In genomic region chr1:118321661-118322201, GRCm38 (mm10) we compare ENCODE assay signal across 8 mouse cellular contexts. TPM values are rescaled to one million over a fixed set of nuclear protein-coding genes. Genes with fewer than 3 reads are reported as not detected.
A peak's percentile ranks its signal among the peaks of the same experiment; 100 is the strongest.
DNase-seq lines count a peak whose midpoint lies in the region; ATAC-seq lines count a peak whose summit lies in the region.

Gene Nifk (plus strand): TSS chr1:118321839.

- under 1% methylated on average over 37 of the region's 37 CpGs for WGBS in hindbrain, embryonic 15.5 days

- H3K27ac ChIP-seq in hindbrain, embryonic 15.5 days (replicated peaks): peak within 1 kb of the TSS; percentile 62; the same call in 1 of the 2 replicates

- H3K4me3 ChIP-seq in hindbrain, embryonic 15.5 days: peak within 1 kb of the TSS; percentile 95

- no peaks in the 10 kb centered on the region for H3K27me3 ChIP-seq in hindbrain, embryonic 15.5 days

- DNase-seq in R1 (ENCODE audit: low read depth, low spot score): peak; percentile 98
- DNase-seq in cerebellum, postnatal 25 days: peak; percentile 92 to 94
- DNase-seq in frontal cortex, postnatal 25 days (ENCODE audit: low spot score in 2 of 2): peak; percentile 85 to 90
- DNase-seq in left cerebral cortex, adult 11 months (ENCODE audit: low spot score): peak; percentile 90
- peak; percentile 92 to 93 for DNase-seq in lung, postnatal 4 days
- DNase-seq in retina, postnatal 7 days (ENCODE audit: low read depth, low spot score): peak; percentile 96
- peak; percentile 72 for DNase-seq in urinary bladder, adult 2 months (ENCODE audit: low spot score)

- peak; percentile 95 for ATAC-seq in hindbrain, embryonic 15.5 days (ENCODE audit: low FRiP score, low read depth)

- no peaks in the 10 kb centered on the region for H3K9me3 ChIP-seq in hindbrain, embryonic 15.5 days

- H3K4me1 ChIP-seq in hindbrain, embryonic 15.5 days (replicated peaks): peaks cover 11% of the 10 kb centered on the region

- H3K36me3 ChIP-seq in hindbrain, embryonic 15.5 days: peaks cover 15% of the 10 kb centered on the region

- peak within 1 kb of the TSS; percentile 85 for H3K9ac ChIP-seq in hindbrain, embryonic 15.5 days

- peak within 1 kb of the TSS; percentile 74 for H3K4me2 ChIP-seq in hindbrain, embryonic 15.5 days

RNA-seq across cellular contexts. Expression of gene Nifk, which starts in this region (rescaled TPM):
- polyA plus RNA-seq in hindbrain, embryonic 15.5 days (2015; fragmentation: Nextera tagmentation; extraction: Ambion mirVana): 63.8 and 65.5 TPM in 2 replicates
- 26.8 and 27.3 TPM in 2 replicates for polyA plus RNA-seq in urinary bladder, adult 2 months (2012; rRNA removed)

Comparison
In these comparisons a context has a peak if more than half of its experiments do, and no peak if none do; other contexts are left out.
1. Peak in every context shown above with its lines: DNase-seq, ATAC-seq, H3K4me3 ChIP-seq and H3K27ac ChIP-seq.